Comparison of ENCODE assay signal across 8 mouse cellular contexts in the genomic region with DNA sequence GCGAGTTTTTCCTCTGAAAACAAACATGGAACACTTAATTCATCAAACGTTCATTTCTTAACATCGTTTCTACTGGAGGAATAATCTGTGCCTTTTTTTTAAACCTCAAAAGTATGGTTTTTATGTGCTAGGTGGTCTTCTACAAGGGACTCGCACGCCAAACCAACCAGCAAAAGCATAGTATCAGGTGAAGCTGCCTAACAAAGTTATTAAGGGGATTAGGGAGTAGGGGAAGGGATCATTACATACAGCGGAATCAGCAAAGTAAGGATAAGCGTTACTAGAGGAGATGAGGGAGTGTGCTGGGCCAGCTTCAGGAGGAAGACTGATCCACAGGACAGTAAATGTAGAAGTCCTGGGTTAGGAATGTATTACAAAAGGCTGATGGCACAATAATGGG. TPM values are rescaled to one million over a fixed set of nuclear protein-coding genes. Genes with fewer than 3 reads are reported as not detected.
DNase-seq lines count a peak whose midpoint lies in the region; ATAC-seq and TF ChIP-seq lines count a peak whose summit lies in the region.

No protein-coding gene starts in this region.

- H3K9me3 ChIP-seq in hindbrain, embryonic 14.5 days (ENCODE audit: control insufficient read depth, low read length) = no peaks in the 10 kb centered on the region
- no peaks in the 10 kb centered on the region for H3K9me3 ChIP-seq in midbrain, embryonic 16.5 days (replicated peaks; ENCODE audit: control insufficient read depth, low read length, poor library complexity, severe bottlenecking)

- WGBS in kidney, adult 2 months = 15% methylated on average over 7 of the region's 7 CpGs
- WGBS in hindbrain, embryonic 14.5 days = 15% methylated on average over 7 of the region's 7 CpGs
- 5% methylated on average over 7 of the region's 7 CpGs for WGBS in midbrain, embryonic 16.5 days

- TF ChIP-seq POLR2A in kidney, adult 2 months (IDR thresholded peaks at IDR 0.05; ENCODE audit: low read depth, low read length) = no peak
- TF ChIP-seq POLR2A in bone marrow macrophage, adult 2 months (IDR thresholded peaks at IDR 0.05; ENCODE audit: borderline replicate concordance, low read depth, low read length) = no peak

- no peaks in the 10 kb centered on the region for H3K36me3 ChIP-seq in kidney, adult 2 months (ENCODE audit: control insufficient read depth, insufficient read depth, low read length)
- H3K36me3 ChIP-seq in hindbrain, embryonic 14.5 days (replicated peaks; ENCODE audit: control insufficient read depth, insufficient read depth) = peaks cover 16% of the 10 kb centered on the region
- H3K36me3 ChIP-seq in midbrain, embryonic 16.5 days (ENCODE audit: control insufficient read depth, insufficient read depth, low read length) = peaks cover under 1% of the 10 kb centered on the region; the same call in 1 of the 2 replicates

- H3K4me3 ChIP-seq in kidney, adult 2 months (ENCODE audit: insufficient read depth, low read depth, low read length) = peak overlapping the region; percentile 48
- peak overlapping the region; percentile 56 for H3K4me3 ChIP-seq in bone marrow macrophage, adult 2 months (ENCODE audit: insufficient read depth, low read length)
- peak overlapping the region; percentile 81 for H3K4me3 ChIP-seq in hindbrain, embryonic 14.5 days (replicated peaks; ENCODE audit: low read length)
- peak overlapping the region; percentile 77 for H3K4me3 ChIP-seq in midbrain, embryonic 16.5 days (ENCODE audit: low read depth, low read length)

- TF ChIP-seq CTCF in kidney, adult 2 months (conservative IDR thresholded peaks at IDR 0.05; ENCODE audit: insufficient read depth, insufficient read length, low read depth, low read length) = no peak
- TF ChIP-seq CTCF in bone marrow macrophage, adult 2 months (IDR thresholded peaks at IDR 0.05; ENCODE audit: low read depth, low read length) = no peak

- peak overlapping the region; percentile 53 for H3K4me2 ChIP-seq in hindbrain, embryonic 14.5 days (replicated peaks)
- H3K4me2 ChIP-seq in midbrain, embryonic 16.5 days (ENCODE audit: low read length) = peak overlapping the region; percentile 92

- no peaks in the 10 kb centered on the region for H3K27me3 ChIP-seq in kidney, adult 2 months (replicated peaks; ENCODE audit: control insufficient read depth, insufficient read depth, low read length)
- no peaks in the 10 kb centered on the region for H3K27me3 ChIP-seq in hindbrain, embryonic 14.5 days (ENCODE audit: control insufficient read depth, insufficient read depth, low read length)
- no peaks in the 10 kb centered on the region for H3K27me3 ChIP-seq in midbrain, embryonic 16.5 days (ENCODE audit: control insufficient read depth, insufficient read depth, low read depth, low read length)

- H3K9ac ChIP-seq in hindbrain, embryonic 14.5 days = 0 out of 2 replicates have a peak overlapping the region, but pooled peaks have one; percentile 38
- no peak overlapping the region for H3K9ac ChIP-seq in midbrain, embryonic 16.5 days (ENCODE audit: low read depth, low read length)

- peaks cover 5% of the 10 kb centered on the region; the same call in 1 of the 2 replicates for H3K4me1 ChIP-seq in kidney, adult 2 months (ENCODE audit: control insufficient read depth, insufficient read depth, low read length)
- H3K4me1 ChIP-seq in bone marrow macrophage, adult 2 months (ENCODE audit: control insufficient read depth, insufficient read depth, low read length) = no peaks in the 10 kb centered on the region
- peaks cover 14% of the 10 kb centered on the region; the same call in 1 of the 2 replicates for H3K4me1 ChIP-seq in hindbrain, embryonic 14.5 days (replicated peaks; ENCODE audit: control insufficient read depth, insufficient read depth, low read length)
- H3K4me1 ChIP-seq in midbrain, embryonic 16.5 days (ENCODE audit: control insufficient read depth, insufficient read depth, low read length) = peaks cover 14% of the 10 kb centered on the region

- peak overlapping the region; percentile 72; the same call in 1 of the 2 replicates for H3K27ac ChIP-seq in kidney, adult 2 months (ENCODE audit: insufficient read depth, low read depth, low read length)
- no peak overlapping the region for H3K27ac ChIP-seq in bone marrow macrophage, adult 2 months (ENCODE audit: insufficient read depth, low read depth, low read length)
- no peak overlapping the region for H3K27ac ChIP-seq in hindbrain, embryonic 14.5 days
- no peak overlapping the region for H3K27ac ChIP-seq in midbrain, embryonic 16.5 days (ENCODE audit: low read length)

- ATAC-seq in hindbrain, embryonic 14.5 days (ENCODE audit: low FRiP score) = no peak
- ATAC-seq in midbrain, embryonic 16.5 days = peak; percentile 8; the same call in 1 of the 2 replicates

- DNase-seq in kidney, adult 2 months = no peak
- no peak for DNase-seq in kidney, postnatal 10 days
- DNase-seq in hindbrain, embryonic 14.5 days (ENCODE audit: low spot score) = no peak
- DNase-seq in cerebellum, adult 11-12 months = no peak
- DNase-seq in yolk sac, embryonic 10.5 days (ENCODE audit: low spot score) = no peak
- no peak for DNase-seq in gastrocnemius, postnatal 4 days (ENCODE audit: low spot score in 2 of 2)

RNA-seq across cellular contexts. Expression of gene Elmod2, which starts 0.6 kb away (rescaled TPM):
- polyA plus RNA-seq in kidney, adult 2 months (2012; rRNA removed) = 3.6 and 4.1 TPM in 2 replicates
- polyA plus RNA-seq in bone marrow macrophage, adult 2 months (2012; ENCODE audit: insufficient read depth, insufficient read length, missing spikeins) = 14.2 and 15.0 TPM in 2 replicates
- polyA plus RNA-seq in hindbrain, embryonic 14.5 days (2014; fragmentation: Nextera tagmentation; extraction: Ambion mirVana) = 24.1 and 24.9 TPM in 2 replicates
- 28.9 and 31.6 TPM in 2 replicates for polyA plus RNA-seq in midbrain, embryonic 16.5 days (2015; fragmentation: Nextera tagmentation; extraction: Ambion mirVana)
- total RNA-seq in gastrocnemius, postnatal 4 days (2021) = 10 to 100 TPM; 10.0 to 11.5 TPM

RNA-seq across cellular contexts. Expression of gene Mgat4d, which starts 15.4 kb away (rescaled TPM):
- not detected in 2 replicates for polyA plus RNA-seq in kidney, adult 2 months (2012; rRNA removed)
- polyA plus RNA-seq in bone marrow macrophage, adult 2 months (2012; ENCODE audit: insufficient read depth, insufficient read length, missing spikeins) = not detected in 2 replicates
- polyA plus RNA-seq in hindbrain, embryonic 14.5 days (2014; fragmentation: Nextera tagmentation; extraction: Ambion mirVana) = not detected in 2 replicates
- polyA plus RNA-seq in midbrain, embryonic 16.5 days (2015; fragmentation: Nextera tagmentation; extraction: Ambion mirVana) = not detected in 2 replicates
- total RNA-seq in gastrocnemius, postnatal 4 days (2021) = not detected

RNA-seq across cellular contexts. Expression of gene Ucp1, which starts 42.7 kb away (rescaled TPM):
- polyA plus RNA-seq in kidney, adult 2 months (2012; rRNA removed) = 255 and 374 TPM in 2 replicates
- 0.49 and 1.1 TPM in 2 replicates for polyA plus RNA-seq in bone marrow macrophage, adult 2 months (2012; ENCODE audit: insufficient read depth, insufficient read length, missing spikeins)
- polyA plus RNA-seq in hindbrain, embryonic 14.5 days (2014; fragmentation: Nextera tagmentation; extraction: Ambion mirVana) = 0.16 TPM in 1 of 2 replicates, not detected in the other
- 0.18 TPM in 1 of 2 replicates, not detected in the other for polyA plus RNA-seq in midbrain, embryonic 16.5 days (2015; fragmentation: Nextera tagmentation; extraction: Ambion mirVana)
- total RNA-seq in gastrocnemius, postnatal 4 days (2021) = under 1 TPM in 1 of 2 experiments, not detected in 1; 0.81 TPM

RNA-seq across cellular contexts. Expression of gene Clgn, which starts 56.8 kb away (rescaled TPM):
- 0.03 and 0.06 TPM in 2 replicates for polyA plus RNA-seq in kidney, adult 2 months (2012; rRNA removed)
- polyA plus RNA-seq in bone marrow macrophage, adult 2 months (2012; ENCODE audit: insufficient read depth, insufficient read length, missing spikeins) = 0.20 TPM in 1 of 2 replicates, not detected in the other
- polyA plus RNA-seq in hindbrain, embryonic 14.5 days (2014; fragmentation: Nextera tagmentation; extraction: Ambion mirVana) = 13.2 and 16.6 TPM in 2 replicates
- polyA plus RNA-seq in midbrain, embryonic 16.5 days (2015; fragmentation: Nextera tagmentation; extraction: Ambion mirVana) = 11.5 and 12.6 TPM in 2 replicates
- total RNA-seq in gastrocnemius, postnatal 4 days (2021) = under 1 TPM in 1 of 2 experiments, not detected in 1; 0.10 TPM

Comparison
In these comparisons a context has a peak if more than half of its experiments do, and no peak if none do; other contexts are left out.
1. RNA of gene Ucp1, which starts 42.7 kb away (polyA plus RNA-seq): 255 to 374 TPM in kidney, adult 2 months; 0.49 to 1.1 TPM in bone marrow macrophage, adult 2 months, 0.18 TPM in midbrain, embryonic 16.5 days and 0.16 TPM in hindbrain, embryonic 14.5 days; every median in the first group is over 100 times any median in the second.
2. Peak in every context shown above with its lines, with median percentiles within 50 percentile points of each other: H3K4me3 ChIP-seq.